In genomic region chr2:84865616-84866571, GRCm38 (mm10) we compare ENCODE assay signal across 8 mouse cellular contexts. TPM values are rescaled to one million over a fixed set of nuclear protein-coding genes. Genes with fewer than 3 reads are reported as not detected.
A peak's percentile ranks its signal among the peaks of the same experiment; 100 is the strongest.
DNase-seq lines count a peak whose midpoint lies in the region; ATAC-seq and TF ChIP-seq lines count a peak whose summit lies in the region.

No protein-coding gene starts in this region.

- H3K27me3 ChIP-seq in MEL (ENCODE audit: control insufficient read depth in 1 of 2, insufficient read depth in 2 of 2, low read length in 2 of 2), result no peaks in the 10 kb centered on the region

- H3K36me3 ChIP-seq in MEL (ENCODE audit: control insufficient read depth in 1 of 2, insufficient read depth in 2 of 2, low read length in 2 of 2), result peaks cover 3 to 32% of the 10 kb centered on the region in 2 experiments

- peak; percentile 23; the same call in 1 of the 2 replicates for ATAC-seq in erythroid progenitor cell, adult 5-6 weeks (replicated peaks; ENCODE audit: low FRiP score, poor library complexity, severe bottlenecking)

- no peak for TF ChIP-seq POLR2A in MEL (IDR thresholded peaks at IDR 0.05; ENCODE audit: control insufficient read depth in 1 of 2, insufficient read depth in 1 of 2, low read depth in 1 of 2, low read length in 2 of 2, poor library complexity in 1 of 2)

- peak overlapping the region; percentile 42 to 68 for H3K4me3 ChIP-seq in MEL (ENCODE audit: control insufficient read depth in 1 of 2, insufficient read depth in 1 of 2, low read depth in 2 of 2, low read length in 2 of 2)

- no peaks in the 10 kb centered on the region for H3K9me3 ChIP-seq in MEL (replicated peaks; ENCODE audit: insufficient read depth, low read length)

- H3K4me1 ChIP-seq in MEL (ENCODE audit: control insufficient read depth in 1 of 2, insufficient read depth in 2 of 2, low read length in 2 of 2), result peaks cover 23 to 42% of the 10 kb centered on the region in 2 experiments

- H3K9ac ChIP-seq in MEL (ENCODE audit: control insufficient read depth, low read depth, low read length, poor library complexity, severe bottlenecking), result peak overlapping the region; percentile 65

- H3K79me2 ChIP-seq in MEL (ENCODE audit: control insufficient read depth, insufficient read depth, low read length, poor library complexity), result no peaks in the 10 kb centered on the region

- peak; percentile 80 to 97 (median 84) for TF ChIP-seq CTCF in MEL (IDR thresholded peaks at IDR 0.05 in 2 of 3, conservative IDR thresholded peaks at IDR 0.05 in 1 of 3; ENCODE audit: control insufficient read depth in 1 of 3, insufficient read depth in 1 of 3, low read depth in 2 of 3, low read length in 3 of 3, poor library complexity in 1 of 3, severe bottlenecking in 1 of 3)

- peak; percentile 44 for TF ChIP-seq RAD21 in MEL (IDR thresholded peaks at IDR 0.05; ENCODE audit: low read depth, low read length)

- TF ChIP-seq EP300 in MEL (IDR thresholded peaks at IDR 0.05; ENCODE audit: low read depth in 1 of 2, low read length in 2 of 2), result no peak

- H3K27ac ChIP-seq in MEL (ENCODE audit: control insufficient read depth, low read depth, low read length), result peak overlapping the region; percentile 96

- peak; percentile 34 to 41 for DNase-seq in CD8-positive naive resting alpha-beta T cell, adult 2 months (ENCODE audit: low read depth in 2 of 2, low spot score in 2 of 2)
- DNase-seq in MEL (ENCODE audit: low read depth, low spot score), result peak; percentile 78
- DNase-seq in heart, postnatal 4 days, result peak; percentile 81
- peak; percentile 77 to 85 for DNase-seq in layer of hippocampus, postnatal 14 days (ENCODE audit: low spot score in 2 of 2)
- peak; percentile 38 for DNase-seq in lung, postnatal 25 days (ENCODE audit: low spot score)
- peak; percentile 78 for DNase-seq in retina, embryonic 14.5 days (ENCODE audit: low spot score)
- DNase-seq in cerebellum, adult 11-12 months, result no peak

TF ChIP-seq in MEL, 35 proteins besides CTCF, POLR2A, EP300 and RAD21:
- TF ChIP-seq MAZ (IDR thresholded peaks at IDR 0.05; ENCODE audit: low read depth, low read length) (peak; percentile 37; the same call in 1 of the 2 replicates), SMC3 (IDR thresholded peaks at IDR 0.05; ENCODE audit: low read depth, low read length) (peak; percentile 62), USF2 (IDR thresholded peaks at IDR 0.05; ENCODE audit: borderline replicate concordance in 1 of 2, insufficient read depth in 1 of 2, low read depth in 1 of 2, low read length in 2 of 2) (no peak), MXI1 (IDR thresholded peaks at IDR 0.05; ENCODE audit: low read depth, low read length) (0 out of 2 replicates have a peak, but pooled peaks have one; percentile 22)

RNA-seq across cellular contexts. Expression of gene Rtn4rl2, which starts 20.6 kb away (rescaled TPM):
- total RNA-seq in MEL (2012; rRNA removed), result 0.12 TPM in 1 of 2 replicates, not detected in the other
- 1 to 10 TPM in 1 of 2 experiments, not detected in 1; 1.1 TPM for polyA plus RNA-seq in MEL (2012; ENCODE audit: insufficient read depth in 1 of 2, insufficient read length in 2 of 2, low read depth in 1 of 2, low replicate concordance in 2 of 2, missing spikeins in 1 of 2)
- total RNA-seq in erythroid progenitor cell, adult 5-6 weeks (2015; ENCODE audit: low replicate concordance), result not detected in 2 replicates
- total RNA-seq in erythroid progenitor cell, adult 5-6 weeks (2017; ENCODE audit: low replicate concordance), result not detected in 2 replicates
- 1 to 10 TPM; 3.2 to 4.1 TPM for total RNA-seq in heart, postnatal 4 days (2021)
- 10 to 100 TPM; 92.5 to 99.2 TPM for total RNA-seq in layer of hippocampus, postnatal 14 days (2021)

RNA-seq across cellular contexts. Expression of gene Slc43a1, which starts 27.2 kb away (rescaled TPM):
- total RNA-seq in MEL (2012; rRNA removed), result 93.3 and 131 TPM in 2 replicates
- 100 to 1,000 TPM in 1 of 2 experiments, 10 to 100 TPM in 1; 69.8 to 108 TPM for polyA plus RNA-seq in MEL (2012; ENCODE audit: insufficient read depth in 1 of 2, insufficient read length in 2 of 2, low read depth in 1 of 2, low replicate concordance in 2 of 2, missing spikeins in 1 of 2)
- total RNA-seq in erythroid progenitor cell, adult 5-6 weeks (2015; ENCODE audit: low replicate concordance), result 716 and 794 TPM in 2 replicates
- total RNA-seq in erythroid progenitor cell, adult 5-6 weeks (2017; ENCODE audit: low replicate concordance), result 395 and 487 TPM in 2 replicates
- 1 to 10 TPM; 2.1 to 2.7 TPM for total RNA-seq in heart, postnatal 4 days (2021)
- under 1 TPM; 0.33 to 0.37 TPM for total RNA-seq in layer of hippocampus, postnatal 14 days (2021)

RNA-seq across cellular contexts. Expression of gene Timm10, which starts 39.1 kb away (rescaled TPM):
- 165 and 193 TPM in 2 replicates for total RNA-seq in MEL (2012; rRNA removed)
- 100 to 1,000 TPM in 1 of 2 experiments, not detected in 1; 129 TPM for polyA plus RNA-seq in MEL (2012; ENCODE audit: insufficient read depth in 1 of 2, insufficient read length in 2 of 2, low read depth in 1 of 2, low replicate concordance in 2 of 2, missing spikeins in 1 of 2)
- 16.8 and 17.3 TPM in 2 replicates for total RNA-seq in erythroid progenitor cell, adult 5-6 weeks (2015; ENCODE audit: low replicate concordance)
- 6.5 TPM in 1 of 2 replicates, not detected in the other for total RNA-seq in erythroid progenitor cell, adult 5-6 weeks (2017; ENCODE audit: low replicate concordance)
- total RNA-seq in heart, postnatal 4 days (2021), result 100 to 1,000 TPM; 107 to 126 TPM
- 10 to 100 TPM; 59.1 to 59.8 TPM for total RNA-seq in layer of hippocampus, postnatal 14 days (2021)

RNA-seq across cellular contexts. Expression of gene Smtnl1, which starts 43.4 kb away (rescaled TPM):
- not detected in 2 replicates for total RNA-seq in MEL (2012; rRNA removed)
- polyA plus RNA-seq in MEL (2012; ENCODE audit: insufficient read depth in 1 of 2, insufficient read length in 2 of 2, low read depth in 1 of 2, low replicate concordance in 2 of 2, missing spikeins in 1 of 2), result not detected
- total RNA-seq in erythroid progenitor cell, adult 5-6 weeks (2015; ENCODE audit: low replicate concordance), result not detected in 2 replicates
- total RNA-seq in erythroid progenitor cell, adult 5-6 weeks (2017; ENCODE audit: low replicate concordance), result not detected in 2 replicates
- under 1 TPM; 0.14 TPM for total RNA-seq in heart, postnatal 4 days (2021)
- not detected for total RNA-seq in layer of hippocampus, postnatal 14 days (2021)

Comparison
In these comparisons a context has a peak if more than half of its experiments do, and no peak if none do; other contexts are left out.
1. RNA of gene Rtn4rl2, which starts 20.6 kb away (total RNA-seq): 92.5 to 99.2 TPM in layer of hippocampus, postnatal 14 days; 3.2 to 4.1 TPM in heart, postnatal 4 days, 0.12 TPM in MEL and not detected in erythroid progenitor cell, adult 5-6 weeks; every median in the first group is over 10 times any median in the second.
2. RNA of gene Slc43a1, which starts 27.2 kb away (total RNA-seq): 395 to 794 TPM in erythroid progenitor cell, adult 5-6 weeks and 93.3 to 131 TPM in MEL; 2.1 to 2.7 TPM in heart, postnatal 4 days and 0.33 to 0.37 TPM in layer of hippocampus, postnatal 14 days; every median in the first group is over 10 times any median in the second.